Mouse (Mus musculus) layer of hippocampus, postnatal 10 days (tissue): ENCODE data around the gene Mrps6. TPM values are rescaled to one million over a fixed set of nuclear protein-coding genes. Genes with fewer than 3 reads are reported as not detected.
"Not testable (repeated sequence)": the region's sequence is repeated elsewhere in the genome, so short reads cannot be mapped to it uniquely, and the experiment has no call there.

Experiments used
- DNase-seq, 2 experiments: peaks; one replicate each; pipeline ENCODE4 v3.0.0; 2021; ENCODE audit warnings: low spot score in 2 of 2
- total RNA-seq, 2 experiments: library from RNA; stranded (reverse); gene quantifications; 2 replicates each; pipeline ENCODE4 v1.2.3; 2021

The Mrps6 gene
- total RNA-seq, 2 experiments from 2014 or later: 57.9 to 66.2 TPM

DNA sequence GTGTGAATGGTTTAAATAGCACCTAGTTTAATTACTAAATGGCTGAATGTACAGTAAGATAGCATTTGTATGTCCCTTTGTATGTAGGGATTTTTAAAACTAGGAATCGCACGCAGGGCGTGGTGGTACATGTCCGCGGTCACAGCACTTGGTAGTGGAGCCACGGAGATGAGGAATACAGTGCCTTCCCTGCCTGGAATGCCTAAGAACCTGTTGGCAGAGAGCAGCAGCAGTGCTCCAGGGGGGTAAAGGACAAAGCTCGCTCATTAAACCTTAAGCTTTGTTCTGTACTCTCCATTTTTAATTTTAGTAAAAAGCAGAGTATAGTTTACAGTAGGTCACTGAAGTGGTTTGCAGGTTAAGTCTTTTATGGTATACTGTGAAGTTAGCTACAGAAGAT lies 3.5 kb downstream of the Mrps6 start:
- no peak for DNase-seq

- DNase-seq: no peak
Measured at GRCm38 (mm10) chr16:92062832-92063231, 4.8 kb downstream of the Mrps6 start.

GRCm38 (mm10) chr16:92064801-92065200 lies 6.7 kb downstream of the Mrps6 start:
- DNase-seq: no peak

- DNase-seq: no peak
Measured at GRCm38 (mm10) chr16:92070338-92070737, 12.3 kb downstream of the Mrps6 start.

GRCm38 (mm10) chr16:92076797-92077196 lies 18.7 kb downstream of the Mrps6 start:
- DNase-seq: no peak

GRCm38 (mm10) chr16:92083771-92084453 lies 25.8 kb downstream of the Mrps6 start:
- DNase-seq: no peak

GRCm38 (mm10) chr16:92089225-92089624 lies 31.2 kb downstream of the Mrps6 start:
- DNase-seq: no peak

DNA sequence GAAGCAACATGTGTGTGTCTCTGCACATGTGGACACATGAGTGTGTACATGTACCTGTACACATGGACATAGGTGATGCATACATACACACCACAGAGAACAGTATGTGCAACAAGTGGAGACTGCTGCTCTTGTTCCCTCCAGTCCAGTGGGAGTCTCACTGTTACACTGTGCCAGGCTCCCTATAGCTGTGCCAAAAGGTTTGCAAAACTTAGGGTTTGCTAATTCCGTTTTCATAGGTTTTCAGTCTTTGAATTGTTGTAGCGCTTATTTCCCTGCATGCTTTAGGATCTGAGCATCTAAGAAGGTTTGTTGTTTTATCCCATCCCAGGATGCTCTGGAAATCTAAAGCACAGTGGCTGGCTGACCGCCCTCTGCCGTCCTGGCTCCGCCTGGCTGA lies 33.8 kb downstream of the Mrps6 start:
- DNase-seq: no peak

DNA sequence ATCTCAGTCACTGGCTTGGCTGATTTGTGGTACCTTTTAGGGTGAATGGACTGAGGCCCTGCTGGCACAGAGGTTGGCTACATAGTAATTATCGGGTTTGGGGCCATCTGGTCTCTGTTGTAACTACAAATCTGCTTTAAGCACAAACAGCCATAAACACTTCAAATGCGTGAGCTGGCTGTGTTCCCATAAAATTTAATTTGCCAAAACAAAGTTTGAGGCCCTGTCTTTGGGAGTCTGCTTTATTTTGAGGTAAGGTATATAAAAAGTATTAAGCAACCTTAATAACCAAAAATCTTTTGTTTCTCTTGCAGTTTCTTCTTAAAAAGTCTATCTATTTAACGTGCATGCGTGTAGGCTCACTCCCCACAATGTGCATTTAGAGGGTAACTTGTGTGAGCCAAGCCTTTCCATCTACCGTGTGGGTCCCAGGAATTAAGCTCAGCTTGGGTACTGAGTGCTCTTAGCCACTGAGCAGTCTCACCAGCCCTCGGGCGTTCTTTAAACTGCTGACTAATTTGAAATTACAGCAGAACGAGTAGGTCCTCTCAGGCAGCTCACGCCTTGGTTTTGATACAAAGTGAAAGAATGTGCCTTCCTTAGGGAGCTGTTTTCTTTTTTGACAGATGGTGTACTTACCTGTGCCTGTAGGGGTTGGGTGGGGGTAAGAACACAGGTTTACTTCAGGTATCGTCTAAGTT lies 40.4 kb downstream of the Mrps6 start:
- DNase-seq: no peak

GRCm38 (mm10) chr16:92099598-92099997 lies 41.5 kb downstream of the Mrps6 start:
- no peak for DNase-seq

DNA sequence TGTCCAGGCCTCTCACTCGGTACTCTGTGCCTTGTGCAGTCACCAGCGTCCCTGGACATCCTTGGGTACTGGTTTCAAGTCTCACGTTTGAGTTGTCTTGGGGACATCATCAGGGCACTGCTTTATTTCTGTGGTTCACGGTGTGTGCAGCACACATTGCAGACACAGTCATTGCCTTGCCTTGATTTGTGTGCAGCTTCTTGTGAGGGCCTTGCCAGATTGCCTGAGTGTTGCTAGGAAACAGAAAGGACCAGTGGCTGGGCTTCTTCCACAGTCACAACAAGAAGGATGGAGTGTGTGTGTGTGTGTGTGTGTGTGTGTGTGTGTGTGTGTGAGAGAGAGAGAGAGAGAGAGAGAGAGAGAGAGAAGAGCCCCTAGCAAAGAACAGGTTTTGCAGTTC lies 42.0 kb downstream of the Mrps6 start:
- DNase-seq: no peak

DNA sequence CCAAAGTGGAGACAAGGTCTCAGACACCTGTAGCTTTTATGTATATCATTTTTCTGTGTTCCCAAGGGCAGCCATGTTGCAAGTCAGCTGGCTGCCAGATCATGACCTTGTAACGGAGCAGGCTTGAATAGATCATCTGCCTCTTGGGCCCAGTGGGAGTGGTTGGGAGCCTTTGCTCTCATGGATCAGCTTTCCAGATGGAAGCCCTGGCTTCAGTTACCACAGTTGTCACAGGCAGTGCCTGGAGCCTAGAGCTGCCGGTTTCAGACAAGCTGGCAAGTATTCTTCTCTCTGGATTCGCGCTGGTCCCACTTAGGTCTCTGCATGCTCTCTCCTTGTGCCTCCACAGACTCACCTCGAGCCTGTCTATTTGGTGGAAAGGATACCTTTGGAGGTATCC lies 44.0 kb downstream of the Mrps6 start:
- no peak for DNase-seq

GRCm38 (mm10) chr16:92102931-92103330 lies 44.9 kb downstream of the Mrps6 start:
- not testable (repeated sequence) for DNase-seq

DNA sequence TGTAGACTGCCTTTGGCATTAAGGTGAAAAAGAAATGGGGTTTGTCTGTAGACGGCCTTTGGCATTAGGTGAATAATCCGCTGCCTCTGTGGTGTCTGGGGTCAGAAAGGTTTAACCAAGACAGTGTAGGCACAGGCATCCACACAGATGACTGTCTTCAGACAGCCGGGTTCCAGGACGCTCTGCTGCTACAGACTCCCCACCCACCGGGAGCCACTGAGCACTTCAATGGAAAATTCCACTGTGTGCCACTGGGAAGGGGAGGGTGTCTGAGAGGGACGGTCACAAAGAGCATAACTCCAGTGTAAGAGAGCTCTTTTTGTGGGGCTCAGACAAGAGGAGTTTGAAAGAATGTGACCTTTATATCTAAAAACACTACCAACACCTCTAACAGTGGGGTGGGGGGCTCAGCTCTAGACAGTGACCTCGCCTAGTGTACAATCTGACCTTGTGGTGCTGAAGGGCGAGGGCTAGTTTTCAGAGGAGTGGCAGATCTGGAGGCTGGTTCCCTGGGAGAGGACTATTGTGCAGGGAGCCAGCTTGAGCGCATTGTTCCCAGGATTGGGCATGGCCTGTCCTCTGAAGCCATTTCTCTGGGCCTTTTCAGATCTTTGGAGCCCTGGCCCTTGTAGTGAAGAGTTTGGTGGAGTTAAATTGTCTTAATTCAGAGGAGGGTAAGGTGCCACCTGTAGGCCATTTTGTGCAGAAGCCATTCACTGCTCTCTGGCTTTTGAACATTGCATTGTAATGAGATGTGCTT lies 45.7 kb downstream of the Mrps6 start:
- no peak for DNase-seq

DNA sequence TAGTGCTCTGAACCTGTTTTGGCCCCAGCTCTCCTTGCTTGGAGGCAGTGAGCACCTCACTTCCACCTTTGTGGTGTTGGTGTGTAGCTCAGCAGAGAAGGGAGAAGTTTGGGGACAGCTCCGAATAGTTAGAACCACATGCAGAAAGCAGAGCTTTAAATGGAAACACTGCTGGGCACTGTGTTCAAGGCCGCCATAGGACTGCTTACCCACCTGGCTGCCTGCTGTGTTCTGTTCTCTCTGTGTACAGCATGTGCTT lies 46.2 kb downstream of the Mrps6 start:
- no peak for DNase-seq

- DNase-seq: no peak
Measured at GRCm38 (mm10) chr16:92104951-92105350, 46.9 kb downstream of the Mrps6 start.

GRCm38 (mm10) chr16:92105631-92106030 lies 47.6 kb downstream of the Mrps6 start:
- no peak for DNase-seq

DNA sequence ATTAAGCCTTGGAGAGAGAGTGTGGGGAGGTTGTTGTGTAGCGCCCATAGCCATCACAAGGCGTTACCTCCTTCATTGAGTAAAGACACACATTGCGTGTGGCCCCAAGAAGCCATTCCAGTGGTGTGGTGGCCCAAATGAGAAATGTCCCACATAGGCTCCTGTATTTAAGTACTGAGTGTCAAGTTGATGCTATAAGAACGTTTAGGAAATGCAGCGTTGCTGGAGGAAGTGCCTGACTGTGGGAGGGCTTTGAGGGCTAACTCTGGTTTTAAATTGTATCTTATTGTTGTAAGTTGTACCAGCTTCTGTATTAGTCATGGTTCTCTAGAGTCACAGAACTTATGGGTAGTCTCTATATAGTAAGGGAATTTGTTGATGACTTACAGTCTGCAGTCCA lies 49.3 kb downstream of the Mrps6 start:
- DNase-seq: no peak

- peak in 1 of 2 experiments; percentile 37 for DNase-seq
Measured at GRCm38 (mm10) chr16:92114706-92115241, 56.7 kb downstream of the Mrps6 start.

DNA sequence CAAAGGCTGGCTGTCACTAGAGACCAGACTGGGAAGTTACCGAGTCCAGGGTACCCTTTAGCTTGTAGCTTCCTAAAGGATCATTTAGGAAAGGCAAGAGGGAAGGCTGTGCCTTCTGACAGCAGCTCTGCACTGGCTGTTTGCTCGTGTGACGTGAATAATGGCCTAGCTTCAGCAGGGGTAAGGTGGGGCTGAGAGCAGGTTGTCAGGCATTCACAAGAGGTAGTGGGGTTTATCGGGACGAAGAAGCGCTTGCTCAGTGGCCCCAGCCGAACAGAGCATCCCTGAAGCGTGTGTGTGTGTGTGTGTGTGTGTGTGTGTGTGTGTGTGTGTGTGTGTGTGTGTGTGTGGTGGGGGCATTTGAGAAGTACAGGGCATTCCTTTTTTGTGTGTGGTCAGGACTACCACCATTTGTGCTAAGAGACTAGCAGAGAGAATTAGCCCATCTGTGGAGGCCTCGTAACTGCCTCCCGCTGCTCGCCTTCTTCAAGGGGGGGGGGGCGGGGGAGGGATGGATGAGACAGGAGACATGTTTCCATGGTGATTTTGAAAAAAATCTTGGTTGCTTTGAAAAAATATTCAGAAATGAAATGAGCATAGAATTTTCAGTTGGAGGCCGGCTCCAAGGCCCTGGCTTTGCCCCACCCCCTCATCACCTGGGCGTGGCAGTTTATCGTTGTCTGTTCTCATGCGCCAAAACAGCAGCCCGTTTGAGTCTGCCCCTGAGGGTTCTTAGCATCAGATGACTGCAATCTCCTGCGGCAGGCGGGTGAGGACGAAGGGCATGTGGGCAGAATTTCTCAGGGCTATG lies 57.7 kb downstream of the Mrps6 start:
- peak in 1 of 2 experiments; percentile 42 for DNase-seq
